Mouse (Mus musculus): ENCODE measurements around the gene Rab38. TPM values are rescaled to one million over a fixed set of nuclear protein-coding genes. Genes with fewer than 3 reads are reported as not detected.

Gene Rab38
- polyA plus RNA-seq, 1 experiment from 2014 or later: 4.1 TPM

- DNase-seq (ENCODE audit: low spot score): no peak
- Histone ChIP-seq H3K27me3 (ENCODE audit: insufficient read depth, poor library complexity, severe bottlenecking) (no peaks in the 10 kb centered on the region), H3K27ac (no peak overlapping the region), H3K4me1 (no peaks in the 10 kb centered on the region), H3K36me3 (no peaks in the 10 kb centered on the region), H3K9me3 (no peaks in the 10 kb centered on the region), H3K4me3 (no peak overlapping the region)
- WGBS: 69% methylated on average over 2 of the region's 2 CpGs
These were observed 15.3 kb downstream of the Rab38 start for GRCm38 (mm10) chr7:88445320-88445903.

GRCm38 (mm10) chr7:88453234-88453633 lies 23.2 kb downstream of the Rab38 start:
- H3K9me3 ChIP-seq: no peaks in the 10 kb centered on the region
- DNase-seq (ENCODE audit: low spot score): no peak
- no peak overlapping the region for H3K4me3 ChIP-seq
- no peaks in the 10 kb centered on the region for H3K27me3 ChIP-seq (ENCODE audit: insufficient read depth, poor library complexity, severe bottlenecking)
- WGBS: 90% methylated on average over 1 of the region's 1 CpGs
- H3K4me1 ChIP-seq: no peaks in the 10 kb centered on the region
- H3K27ac ChIP-seq: no peak overlapping the region
- H3K36me3 ChIP-seq: no peaks in the 10 kb centered on the region

DNA sequence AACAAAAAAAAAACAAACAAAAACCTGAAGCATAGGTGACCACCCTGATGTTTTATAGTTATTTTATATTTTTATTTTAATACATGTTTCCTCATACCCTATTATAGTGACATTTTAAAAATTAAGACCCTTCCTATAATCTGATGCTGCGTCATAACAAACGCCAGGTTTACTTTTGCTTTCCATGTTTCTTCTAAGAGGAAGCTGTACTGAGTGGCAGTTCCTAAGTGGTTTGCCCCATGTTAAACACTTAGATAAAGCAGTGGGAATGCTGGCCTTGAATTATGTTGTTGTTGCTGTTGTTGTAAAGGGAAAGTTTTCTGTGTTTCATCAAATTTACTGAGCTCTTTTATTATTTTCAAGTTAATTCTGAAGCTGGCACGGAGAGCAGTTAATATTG lies 27.8 kb downstream of the Rab38 start:
- DNase-seq (ENCODE audit: low spot score): no peak
- 71% methylated on average over 3 of the region's 3 CpGs for WGBS

DNA sequence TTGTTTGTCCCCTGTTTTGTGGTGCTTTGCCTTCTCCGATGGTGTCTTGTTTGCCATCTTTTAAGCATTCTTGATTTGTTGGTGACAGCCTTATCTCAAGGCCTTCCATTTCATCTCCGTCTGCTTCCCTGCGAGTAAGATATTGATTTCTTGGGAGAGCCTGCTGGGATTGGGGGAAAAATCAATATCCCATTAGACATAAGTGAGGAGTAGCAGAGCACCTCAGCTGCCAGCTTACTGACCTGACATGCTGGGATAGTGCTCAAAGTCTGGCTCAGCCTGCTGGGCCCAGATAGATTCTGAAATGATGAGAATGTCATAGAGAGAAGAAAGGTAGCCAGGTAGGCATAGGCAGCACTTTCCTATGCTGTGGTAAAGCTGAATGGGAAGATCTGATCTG lies 37.7 kb downstream of the Rab38 start:
- Histone ChIP-seq H3K27ac (no peak overlapping the region), H3K27me3 (ENCODE audit: insufficient read depth, poor library complexity, severe bottlenecking) (no peaks in the 10 kb centered on the region), H3K4me3 (no peak overlapping the region), H3K36me3 (no peaks in the 10 kb centered on the region), H3K9me3 (no peaks in the 10 kb centered on the region), H3K4me1 (no peaks in the 10 kb centered on the region)
- DNase-seq (ENCODE audit: low spot score): no peak
- WGBS: 64% methylated on average over 3 of the region's 3 CpGs

More for the DNA sequence above, 27.8 kb downstream of the Rab38 start:
- no peaks in the 10 kb centered on the region for H3K4me1 ChIP-seq
- H3K27me3 ChIP-seq (ENCODE audit: insufficient read depth, poor library complexity, severe bottlenecking): no peaks in the 10 kb centered on the region
- H3K27ac ChIP-seq: no peak overlapping the region
- H3K4me3 ChIP-seq: no peak overlapping the region
- H3K9me3 ChIP-seq: no peaks in the 10 kb centered on the region
- H3K36me3 ChIP-seq: no peaks in the 10 kb centered on the region

- H3K9me3 ChIP-seq: no peaks in the 10 kb centered on the region
- no peaks in the 10 kb centered on the region for H3K27me3 ChIP-seq (ENCODE audit: insufficient read depth, poor library complexity, severe bottlenecking)
- H3K4me3 ChIP-seq: no peak overlapping the region
- H3K4me1 ChIP-seq: no peaks in the 10 kb centered on the region
- WGBS: 82% methylated on average over 7 of the region's 7 CpGs
- no peak overlapping the region for H3K27ac ChIP-seq
- no peak for DNase-seq (ENCODE audit: low spot score)
- no peaks in the 10 kb centered on the region for H3K36me3 ChIP-seq
These were observed 52.1 kb downstream of the Rab38 start for GRCm38 (mm10) chr7:88482110-88482619.

GRCm38 (mm10) chr7:88482628-88483027 lies 52.6 kb downstream of the Rab38 start:
- Histone ChIP-seq H3K27me3 (ENCODE audit: insufficient read depth, poor library complexity, severe bottlenecking) (no peaks in the 10 kb centered on the region), H3K4me3 (no peak overlapping the region), H3K36me3 (no peaks in the 10 kb centered on the region), H3K4me1 (no peaks in the 10 kb centered on the region), H3K9me3 (no peaks in the 10 kb centered on the region), H3K27ac (no peak overlapping the region)
- DNase-seq (ENCODE audit: low spot score): no peak
- WGBS: 76% methylated on average over 7 of the region's 7 CpGs

GRCm38 (mm10) chr7:88491020-88491419 lies 60.9 kb downstream of the Rab38 start:
- 58% methylated on average over 2 of the region's 2 CpGs for WGBS
- no peaks in the 10 kb centered on the region for H3K36me3 ChIP-seq
- H3K27ac ChIP-seq: no peak overlapping the region
- H3K4me3 ChIP-seq: no peak overlapping the region
- no peaks in the 10 kb centered on the region for H3K4me1 ChIP-seq
- H3K27me3 ChIP-seq (ENCODE audit: insufficient read depth, poor library complexity, severe bottlenecking): no peaks in the 10 kb centered on the region
- DNase-seq (ENCODE audit: low spot score): no peak
- H3K9me3 ChIP-seq: no peaks in the 10 kb centered on the region

GRCm38 (mm10) chr7:88502217-88502817 lies 72.2 kb downstream of the Rab38 start:
- whole genome bisulfite sequencing: 78% methylated on average over 5 of the region's 5 CpGs
- Histone ChIP-seq H3K27me3 (ENCODE audit: insufficient read depth, poor library complexity, severe bottlenecking) (no peaks in the 10 kb centered on the region), H3K4me3 (no peak overlapping the region), H3K27ac (no peak overlapping the region), H3K36me3 (no peaks in the 10 kb centered on the region), H3K9me3 (no peaks in the 10 kb centered on the region), H3K4me1 (no peaks in the 10 kb centered on the region)
- DNase-seq (ENCODE audit: low spot score): no peak

- Histone ChIP-seq H3K4me1 (no peaks in the 10 kb centered on the region), H3K4me3 (no peak overlapping the region)
- 79% methylated on average over 2 of the region's 2 CpGs for WGBS
These were observed 79.7 kb downstream of the Rab38 start for GRCm38 (mm10) chr7:88509748-88510147.

GRCm38 (mm10) chr7:88522481-88522880 lies 92.4 kb downstream of the Rab38 start:
- 44% methylated on average over 1 of the region's 1 CpGs for WGBS
- no peak for DNase-seq (ENCODE audit: low spot score)
- Histone ChIP-seq H3K27me3 (ENCODE audit: insufficient read depth, poor library complexity, severe bottlenecking) (no peaks in the 10 kb centered on the region), H3K4me3 (no peak overlapping the region), H3K9me3 (no peaks in the 10 kb centered on the region), H3K27ac (no peak overlapping the region), H3K4me1 (no peaks in the 10 kb centered on the region), H3K36me3 (no peaks in the 10 kb centered on the region)

More at GRCm38 (mm10) chr7:88509748-88510147, 79.7 kb downstream of the Rab38 start:
- Histone ChIP-seq H3K27me3 (ENCODE audit: insufficient read depth, poor library complexity, severe bottlenecking) (no peaks in the 10 kb centered on the region), H3K27ac (no peak overlapping the region), H3K9me3 (no peaks in the 10 kb centered on the region), H3K36me3 (no peaks in the 10 kb centered on the region)
- DNase-seq (ENCODE audit: low spot score): no peak

DNA sequence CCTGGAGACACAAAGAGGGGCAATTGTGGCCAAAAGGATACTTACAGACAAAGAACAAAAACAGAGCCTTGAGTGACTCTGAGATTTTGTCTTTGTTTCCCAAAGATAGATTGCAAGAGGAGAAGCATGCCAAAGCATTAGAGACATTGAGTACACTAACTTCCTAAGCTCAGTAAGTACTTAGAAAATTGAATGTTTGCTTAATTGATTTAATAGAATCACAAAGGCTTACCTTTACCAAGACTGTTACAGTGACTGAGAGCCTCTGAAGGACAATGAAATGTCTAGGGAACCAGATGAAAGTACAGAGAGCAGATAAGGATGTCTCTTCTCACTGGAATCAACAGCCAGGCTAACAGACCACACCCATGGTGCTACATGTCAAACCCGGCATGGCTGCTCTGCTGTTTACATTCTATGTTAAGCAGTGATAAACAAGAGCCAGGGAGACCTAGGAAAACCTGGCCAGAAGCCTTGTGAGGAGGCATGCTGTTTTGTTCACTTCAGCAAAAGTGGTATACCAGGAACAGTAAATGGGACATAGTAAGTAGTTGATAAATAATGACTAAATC lies 97.1 kb downstream of the Rab38 start:
- no peaks in the 10 kb centered on the region for H3K27me3 ChIP-seq (ENCODE audit: insufficient read depth, poor library complexity, severe bottlenecking)
- no peak for DNase-seq (ENCODE audit: low spot score)
- no peaks in the 10 kb centered on the region for H3K36me3 ChIP-seq
- no peaks in the 10 kb centered on the region for H3K4me1 ChIP-seq
- H3K9me3 ChIP-seq: no peaks in the 10 kb centered on the region
- no peak overlapping the region for H3K27ac ChIP-seq
- WGBS: 14% methylated on average over 1 of the region's 1 CpGs
- no peak overlapping the region for H3K4me3 ChIP-seq

GRCm38 (mm10) chr7:88536127-88536531 lies 106.1 kb downstream of the Rab38 start:
- H3K27me3 ChIP-seq (ENCODE audit: insufficient read depth, poor library complexity, severe bottlenecking): no peaks in the 10 kb centered on the region
- no peak overlapping the region for H3K27ac ChIP-seq
- H3K36me3 ChIP-seq: no peaks in the 10 kb centered on the region
- H3K4me3 ChIP-seq: no peak overlapping the region
- DNase-seq (ENCODE audit: low spot score): no peak
- no peaks in the 10 kb centered on the region for H3K4me1 ChIP-seq
- no peaks in the 10 kb centered on the region for H3K9me3 ChIP-seq

DNA sequence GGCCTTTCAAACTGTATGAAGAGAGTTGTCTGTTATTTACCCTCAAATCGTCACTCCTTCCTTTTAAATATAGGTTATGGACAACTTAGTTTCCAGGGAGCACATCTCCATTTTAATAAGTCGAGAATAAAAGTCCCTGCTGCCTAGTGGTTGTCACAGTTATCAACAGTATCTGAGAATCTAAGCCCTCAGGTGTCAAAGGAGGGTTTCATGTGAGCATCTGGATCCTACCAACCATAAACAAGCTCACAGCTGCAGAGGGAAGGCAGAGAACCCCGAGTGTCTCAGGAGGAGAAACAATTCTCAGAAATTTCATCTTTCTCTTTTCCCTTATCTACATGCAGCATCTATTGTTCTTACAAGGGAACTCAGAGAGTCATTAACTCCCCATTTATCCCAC lies 106.7 kb downstream of the Rab38 start:
- Histone ChIP-seq H3K27ac (no peak overlapping the region), H3K4me1 (no peaks in the 10 kb centered on the region), H3K9me3 (no peaks in the 10 kb centered on the region), H3K4me3 (no peak overlapping the region), H3K27me3 (ENCODE audit: insufficient read depth, poor library complexity, severe bottlenecking) (no peaks in the 10 kb centered on the region), H3K36me3 (no peaks in the 10 kb centered on the region)
- DNase-seq (ENCODE audit: low spot score): no peak
- 68% methylated on average over 3 of the region's 3 CpGs for WGBS
